Mouse (Mus musculus): ENCODE data around the gene Ano4.
"Not testable (repeated sequence)": the region's sequence is repeated elsewhere in the genome, so short reads cannot be mapped to it uniquely, and the experiment has no call there.

The Ano4 gene

DNA sequence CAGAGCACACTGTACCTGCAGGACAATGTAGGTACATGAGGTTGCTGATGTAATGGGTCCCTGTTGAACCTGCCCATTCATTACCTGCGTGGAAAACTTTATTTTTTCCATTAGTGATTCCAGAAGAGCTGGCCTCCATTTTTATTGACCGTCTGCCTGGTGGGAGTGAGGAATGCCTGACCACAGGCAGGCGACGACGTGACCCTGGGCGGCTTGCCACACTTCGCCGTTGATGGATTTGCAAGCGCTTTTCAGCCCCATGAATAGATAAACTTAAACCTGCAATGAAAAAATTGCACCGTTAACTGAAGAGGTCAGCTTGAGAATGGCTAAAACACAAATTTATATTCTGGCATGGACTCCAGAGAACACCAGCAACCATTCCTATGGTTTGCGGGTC is 195.4 kb downstream of the Ano4 start:
- no peak for DNase-seq (ENCODE audit: low read depth, low spot score)

DNA sequence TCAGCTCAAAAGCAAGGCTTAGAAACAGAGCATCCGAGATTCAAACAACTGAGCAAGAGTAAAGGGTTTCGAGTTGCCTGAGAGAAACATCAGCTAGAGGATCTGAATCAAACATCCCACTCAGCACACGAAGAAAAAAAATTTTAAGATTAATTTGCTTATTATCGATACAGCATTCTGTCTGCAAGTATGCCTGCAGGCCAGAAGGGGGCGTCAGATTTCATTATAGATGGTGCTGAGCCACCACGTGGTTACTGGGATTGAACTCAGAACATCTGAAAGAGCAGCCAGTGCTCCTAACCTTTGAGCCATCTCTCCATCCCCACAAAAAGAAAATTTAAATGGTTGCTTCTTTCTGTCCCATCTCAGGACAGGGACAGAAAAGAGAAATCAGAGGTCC is 223.2 kb downstream of the Ano4 start:
- DNase-seq (ENCODE audit: low read depth, low spot score): no peak

DNA sequence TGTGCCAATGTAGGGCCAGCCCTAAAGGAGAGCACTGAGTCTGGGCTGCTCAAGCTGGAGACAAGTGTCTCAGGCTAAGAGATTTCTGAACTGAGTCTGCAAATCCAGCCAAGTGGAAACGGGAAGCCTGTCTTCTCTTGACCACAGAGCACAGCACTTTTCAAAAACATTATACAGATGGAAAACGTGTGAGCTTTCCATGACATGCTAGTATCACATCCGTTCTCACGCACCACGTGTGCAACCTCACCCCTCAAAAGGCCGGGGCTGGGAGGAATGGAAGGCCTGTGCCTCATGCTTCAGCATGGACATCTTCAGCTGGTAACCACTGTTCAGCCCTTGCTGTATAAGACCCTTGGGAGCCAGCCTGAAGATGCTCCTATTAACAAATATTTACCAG is 230.2 kb downstream of the Ano4 start:
- DNase-seq (ENCODE audit: low read depth, low spot score): no peak

DNA sequence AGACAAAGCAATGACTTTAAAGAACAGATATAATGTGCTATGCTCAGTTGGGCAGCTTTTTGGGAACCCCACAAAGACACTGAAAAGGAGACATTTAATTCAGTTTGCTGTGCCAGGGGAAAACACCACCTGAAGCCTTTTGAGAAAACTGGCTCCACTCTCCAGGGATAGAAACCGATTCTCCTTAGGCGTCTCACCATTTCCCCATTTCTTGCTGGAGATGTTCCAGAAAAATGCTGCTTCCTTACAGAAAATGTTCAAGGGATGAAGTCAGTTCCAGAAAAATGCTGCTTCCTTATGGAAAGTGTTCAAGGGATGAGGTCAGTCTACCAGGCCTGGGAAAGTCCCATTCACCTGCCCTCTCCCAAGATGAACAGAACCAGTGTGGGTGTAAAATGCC is 233.1 kb downstream of the Ano4 start:
- DNase-seq (ENCODE audit: low read depth, low spot score): no peak

DNA sequence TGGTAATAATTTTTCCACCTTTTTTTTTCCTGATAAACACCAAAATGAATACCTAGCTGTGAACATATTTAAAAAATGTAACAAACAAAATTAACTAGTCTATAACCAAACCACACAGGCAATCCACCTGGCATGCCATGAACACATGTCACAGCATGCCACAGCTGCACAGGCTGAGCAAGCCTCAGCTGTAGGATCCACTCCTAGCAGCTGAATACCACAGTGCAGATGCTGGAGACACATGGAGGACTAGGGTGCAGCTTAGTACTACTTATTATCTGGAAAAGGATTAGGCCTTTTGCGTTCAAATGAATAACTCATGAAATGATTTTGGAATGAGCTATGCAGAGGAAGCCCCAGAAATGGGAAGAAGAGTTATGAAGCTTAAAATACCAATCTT is 233.6 kb downstream of the Ano4 start:
- DNase-seq (ENCODE audit: low read depth, low spot score): no peak

DNA sequence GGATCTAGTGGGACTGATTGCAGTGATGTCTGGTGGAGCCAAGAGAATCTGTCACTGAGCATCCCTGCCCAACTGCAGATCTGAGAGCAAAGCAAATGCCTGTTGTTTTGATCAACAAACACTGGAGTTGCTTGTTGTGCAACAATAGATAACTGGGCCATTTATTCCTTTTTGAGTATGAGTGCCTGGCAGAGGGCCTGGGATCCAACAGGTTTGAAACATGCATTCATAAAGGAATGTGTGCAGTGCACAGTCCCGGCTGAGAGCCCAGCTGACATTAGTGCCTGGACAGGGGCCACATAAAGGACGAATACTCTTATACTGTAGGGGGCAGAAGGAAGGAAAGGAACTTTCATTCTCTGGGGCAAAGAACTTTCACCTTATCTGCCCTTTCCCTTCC is 241.0 kb downstream of the Ano4 start:
- no peak for DNase-seq (ENCODE audit: low read depth, low spot score)

DNA sequence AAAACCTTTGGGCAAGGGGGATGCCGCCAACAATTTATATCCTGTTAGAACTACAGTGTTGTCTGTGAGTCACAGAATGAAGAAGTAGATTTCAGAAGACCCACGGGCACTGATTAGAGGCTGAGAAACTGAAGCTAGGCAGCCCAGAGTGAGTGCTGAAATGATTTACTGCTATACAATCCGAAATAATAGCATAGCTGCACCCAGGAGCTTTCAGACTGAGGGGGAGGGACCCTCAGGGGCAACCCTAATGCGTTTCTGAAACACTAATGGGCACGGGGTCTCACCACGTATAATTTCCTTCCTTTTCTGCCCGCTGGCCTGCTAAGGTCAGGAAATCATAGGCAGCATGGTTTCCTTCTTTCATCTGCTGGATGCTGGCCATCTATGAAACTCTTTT is 242.5 kb downstream of the Ano4 start:
- no peak for DNase-seq (ENCODE audit: low read depth, low spot score)

DNA sequence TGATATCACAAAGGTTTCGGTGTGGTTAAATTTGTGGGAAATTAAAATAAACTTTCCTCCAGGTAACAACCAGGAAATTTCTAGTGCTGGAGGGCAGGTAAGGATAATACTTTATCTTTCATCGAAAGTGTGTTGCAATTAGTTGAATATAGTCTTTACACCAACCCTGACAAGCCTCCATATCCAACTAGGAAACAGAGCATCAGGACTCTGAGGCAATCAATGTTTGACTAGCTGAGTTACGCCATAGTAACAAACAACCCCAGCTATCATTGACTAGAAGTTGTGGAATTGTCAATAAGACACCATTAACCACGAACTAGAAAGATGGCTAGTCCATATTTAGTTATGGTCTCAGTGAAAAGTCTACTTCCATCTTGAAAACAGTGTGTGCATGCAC is 246.4 kb downstream of the Ano4 start:
- no peak for DNase-seq (ENCODE audit: low read depth, low spot score)

DNA sequence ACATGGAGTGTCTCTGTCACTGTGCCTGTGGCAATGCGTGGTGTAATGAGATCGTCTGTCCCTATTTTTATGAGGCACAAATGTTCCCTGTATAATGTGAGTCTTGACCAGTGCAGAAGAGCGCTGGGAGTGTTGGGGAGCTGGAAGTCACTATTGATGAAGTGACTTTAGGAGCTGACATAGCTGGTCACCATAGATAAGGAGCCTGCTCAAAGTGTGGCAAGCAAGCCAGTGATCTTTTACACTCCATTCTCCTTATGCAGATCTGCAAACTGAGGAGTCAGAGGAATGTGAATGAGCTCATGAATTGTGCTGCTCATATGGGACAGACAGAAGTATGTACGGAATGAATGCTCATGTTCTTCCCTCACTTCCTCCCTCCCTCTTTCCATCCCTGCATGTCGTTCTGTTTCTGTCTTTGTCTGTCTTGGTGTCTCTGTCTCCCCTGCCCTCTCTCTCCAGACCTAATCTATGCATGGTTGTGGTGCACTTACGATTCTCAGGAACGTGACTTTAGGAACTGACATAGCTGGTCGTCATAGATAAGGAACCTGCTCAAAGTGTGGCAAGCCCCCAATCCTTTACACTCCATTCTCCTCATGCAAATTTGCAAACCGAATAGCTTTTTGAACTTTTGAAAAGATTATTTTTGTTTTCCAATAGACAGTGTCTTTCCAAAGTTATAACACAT is 252.1 kb downstream of the Ano4 start:
- peak; percentile 6 for DNase-seq (ENCODE audit: low read depth, low spot score)

DNA sequence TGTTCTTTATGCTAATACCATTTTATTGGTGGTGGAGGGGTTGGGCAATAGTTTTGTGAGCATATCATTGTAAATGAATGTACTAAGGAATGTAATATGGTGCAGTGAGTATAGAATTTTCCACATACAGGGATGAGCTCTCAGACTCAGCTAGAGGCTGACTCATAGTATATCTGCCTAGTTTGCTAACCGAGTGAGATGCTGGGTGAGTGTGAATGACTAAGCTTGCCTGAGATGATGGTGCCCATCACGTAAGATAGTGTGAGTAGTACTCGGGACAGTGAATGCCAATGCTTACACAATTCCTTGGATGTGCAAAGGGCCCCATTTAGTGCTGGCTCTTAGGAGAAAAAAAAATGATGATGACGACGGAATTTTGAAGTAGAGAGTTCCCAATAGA is 267.1 kb downstream of the Ano4 start:
- no peak for DNase-seq (ENCODE audit: low read depth, low spot score)

DNA sequence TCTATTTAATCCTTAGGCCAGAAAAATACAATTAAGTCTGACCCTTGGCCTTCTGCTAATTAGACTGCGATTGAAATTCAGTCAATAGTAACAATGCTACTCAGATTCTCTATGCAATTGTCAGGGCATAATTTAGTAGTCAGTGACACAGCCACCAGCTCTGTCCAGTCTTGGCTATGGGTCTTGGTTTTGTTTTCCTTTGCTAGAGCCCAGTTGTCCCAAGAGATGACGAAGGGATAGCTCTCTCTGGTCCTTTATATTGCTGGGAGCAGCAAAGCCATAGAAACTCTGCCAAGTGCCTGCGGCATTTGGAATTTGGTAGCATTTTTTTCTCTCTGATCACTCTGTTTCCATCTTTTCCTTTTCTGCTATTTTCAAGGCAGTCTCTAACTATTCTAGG is 288.7 kb downstream of the Ano4 start:
- DNase-seq (ENCODE audit: low read depth, low spot score): no peak

DNA sequence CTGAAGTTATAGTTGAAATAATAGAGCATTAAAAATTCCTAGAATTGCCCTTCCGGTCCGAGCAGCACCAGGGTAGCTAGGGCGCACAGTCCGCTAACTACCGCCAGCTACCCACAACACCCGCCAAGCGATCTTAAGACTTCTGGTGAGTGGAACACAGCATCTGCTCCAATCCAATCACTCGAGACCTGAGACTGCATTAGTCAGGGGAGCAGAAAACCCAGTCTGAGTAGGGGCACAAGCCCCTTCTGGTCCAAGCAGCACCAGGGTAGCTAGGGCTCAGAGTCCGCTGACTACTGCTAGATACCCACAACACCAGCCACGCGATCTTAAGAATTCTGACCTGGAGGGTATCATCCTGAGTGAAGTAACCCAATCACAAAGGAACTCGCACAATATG is 299.6 kb downstream of the Ano4 start:
- not testable (repeated sequence) for DNase-seq (ENCODE audit: low read depth, low spot score)

DNA sequence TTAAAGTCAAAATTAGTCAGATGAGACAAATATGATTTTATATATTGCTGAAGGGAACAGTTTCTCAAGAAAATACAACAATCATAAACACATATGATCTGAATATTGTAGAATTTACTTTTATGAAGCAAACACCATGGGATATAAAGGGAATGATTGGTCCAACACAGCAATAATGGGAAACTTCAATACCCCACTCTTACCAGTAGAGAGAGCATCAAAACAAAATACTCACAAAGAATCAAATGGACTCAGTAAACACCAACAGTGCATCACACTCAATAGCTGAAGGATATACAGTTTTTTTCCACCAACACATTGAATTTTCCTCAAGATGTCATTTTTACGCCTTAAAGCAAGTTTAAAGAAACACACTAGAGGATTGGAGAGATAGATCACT is 300.4 kb downstream of the Ano4 start:
- DNase-seq (ENCODE audit: low read depth, low spot score): no peak

DNA sequence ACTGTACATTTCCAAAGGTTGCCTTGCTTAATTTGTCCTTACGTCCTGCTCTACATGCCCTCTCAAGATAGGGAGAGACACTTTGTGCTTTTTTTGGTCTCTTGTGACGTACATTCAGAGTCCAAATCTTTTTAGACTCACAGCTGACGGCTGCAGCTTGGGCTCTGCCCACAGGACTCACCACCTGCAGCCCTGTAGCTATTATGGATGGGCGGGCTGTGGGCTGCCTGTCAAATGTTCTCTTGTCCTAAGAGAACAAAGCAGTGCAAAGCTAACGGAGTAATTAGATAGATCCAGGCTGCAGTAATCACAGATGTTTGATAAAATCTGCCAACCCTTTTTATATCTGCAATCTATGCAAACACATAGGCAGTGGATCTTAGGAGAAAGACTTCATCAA is 325.6 kb downstream of the Ano4 start:
- DNase-seq (ENCODE audit: low read depth, low spot score): no peak

DNA sequence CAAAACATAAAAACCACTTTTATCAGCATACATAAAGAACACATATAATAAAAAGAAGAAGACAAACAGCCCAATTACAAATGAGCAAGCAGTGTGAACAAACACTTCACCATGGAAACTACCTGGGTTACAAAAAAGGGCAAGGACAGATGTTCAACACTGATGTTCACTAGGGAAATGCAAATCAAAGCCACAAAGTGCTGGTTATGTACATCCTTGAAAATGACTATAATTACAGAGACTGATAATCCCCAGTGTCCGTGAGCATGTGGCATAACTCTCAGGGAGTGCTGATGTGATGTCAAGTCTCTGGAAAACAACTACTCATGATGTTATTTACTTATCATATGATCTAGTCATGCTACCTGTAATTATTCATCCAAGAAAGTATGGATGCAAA is 336.3 kb downstream of the Ano4 start:
- no peak for DNase-seq (ENCODE audit: low read depth, low spot score)

DNA sequence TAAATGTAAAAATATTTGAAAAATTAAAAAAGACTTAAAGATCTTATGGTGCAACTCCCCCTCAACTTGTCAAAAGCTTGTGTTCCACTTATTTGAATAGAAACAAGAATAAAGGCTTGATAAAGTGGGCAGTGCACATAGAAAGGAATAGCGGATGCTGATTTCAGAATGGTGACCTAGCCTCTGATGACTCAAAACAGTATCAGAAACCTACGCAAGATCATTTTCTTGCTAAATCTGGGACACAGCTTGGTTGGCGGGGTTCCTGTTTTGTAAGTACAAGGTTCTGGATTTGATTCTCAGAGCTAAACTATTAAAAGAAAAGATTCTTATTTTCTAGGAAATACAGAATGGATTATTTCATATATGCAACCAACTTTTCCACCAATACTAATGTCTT is 340.0 kb downstream of the Ano4 start:
- no peak for DNase-seq (ENCODE audit: low read depth, low spot score)

DNA sequence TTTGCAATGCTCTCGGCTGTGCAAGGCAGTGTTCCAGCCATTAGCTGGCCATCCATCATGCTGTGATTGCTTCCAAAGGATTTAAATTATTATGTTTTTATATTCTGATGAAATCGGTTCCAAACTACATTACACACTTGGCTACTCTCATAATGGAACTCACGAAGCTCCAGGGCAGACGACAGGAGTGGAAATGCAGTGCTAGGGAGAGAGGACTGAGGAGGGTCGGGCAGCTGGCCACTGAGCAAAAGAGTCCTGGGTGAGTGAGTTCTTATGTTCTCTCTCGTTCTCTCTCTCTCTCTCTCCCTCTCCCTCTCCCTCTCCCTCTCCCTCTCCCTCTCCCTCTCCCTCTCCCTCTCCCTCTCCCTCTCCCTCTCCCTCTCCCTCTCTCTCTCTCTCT is 357.6 kb downstream of the Ano4 start:
- DNase-seq (ENCODE audit: low read depth, low spot score): no peak

DNA sequence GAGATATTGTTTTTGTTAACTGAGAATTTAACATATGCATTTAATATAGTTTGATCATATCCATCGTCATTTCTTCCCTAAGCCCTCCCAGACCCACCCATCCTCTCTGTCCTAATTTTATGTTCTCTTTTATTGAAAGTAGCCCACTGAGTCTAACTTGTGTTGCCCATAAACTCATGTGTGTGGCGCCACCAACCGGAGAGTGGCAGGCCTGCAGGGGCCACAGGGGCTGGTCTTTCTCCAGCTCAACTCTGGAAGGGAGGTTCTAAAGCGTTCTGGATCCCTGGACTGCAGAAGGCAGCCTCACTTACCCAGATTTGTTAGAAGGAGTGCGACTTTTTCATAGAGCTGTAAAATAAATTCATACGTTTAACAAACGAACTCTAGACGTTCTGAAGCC is 361.1 kb downstream of the Ano4 start:
- no peak for DNase-seq (ENCODE audit: low read depth, low spot score)

DNA sequence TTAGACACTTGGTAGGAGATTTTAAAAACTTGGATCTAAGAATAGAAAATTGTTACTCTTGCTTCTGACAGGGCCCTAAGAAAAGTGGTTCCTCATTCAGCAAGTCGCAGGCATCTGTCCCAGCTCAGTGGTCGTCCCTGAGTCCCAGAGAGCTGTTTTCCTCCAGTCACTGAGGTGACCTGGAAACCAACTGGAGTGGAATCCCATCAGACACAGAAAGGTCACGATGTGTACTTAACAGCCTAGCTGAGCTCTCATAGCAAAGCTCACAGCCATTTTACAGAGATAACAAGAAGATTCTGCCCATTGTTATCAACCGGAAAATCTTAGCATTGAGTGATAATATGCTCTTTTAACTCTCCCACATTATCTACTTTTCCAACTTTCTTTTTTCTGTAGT is 365.1 kb downstream of the Ano4 start:
- no peak for DNase-seq (ENCODE audit: low read depth, low spot score)

DNA sequence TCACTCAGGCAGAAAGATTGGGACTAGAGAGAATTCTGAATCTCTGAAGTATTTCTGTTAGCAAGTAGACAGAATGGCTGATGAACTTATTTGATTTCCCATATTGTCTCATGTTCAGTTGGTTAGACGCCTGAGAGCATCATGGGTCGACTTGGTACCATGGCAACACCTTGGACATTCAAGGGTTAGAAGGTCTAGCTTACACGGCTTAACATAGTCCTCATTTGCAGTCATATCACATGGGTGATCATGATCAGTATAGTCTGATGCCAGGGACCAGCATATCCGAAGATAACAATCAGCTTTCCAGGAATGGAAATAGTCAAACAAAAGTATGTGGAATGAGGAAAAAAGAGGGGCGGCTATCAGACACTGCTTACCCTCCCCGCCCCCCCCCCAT is 365.6 kb downstream of the Ano4 start:
- DNase-seq (ENCODE audit: low read depth, low spot score): no peak

DNA sequence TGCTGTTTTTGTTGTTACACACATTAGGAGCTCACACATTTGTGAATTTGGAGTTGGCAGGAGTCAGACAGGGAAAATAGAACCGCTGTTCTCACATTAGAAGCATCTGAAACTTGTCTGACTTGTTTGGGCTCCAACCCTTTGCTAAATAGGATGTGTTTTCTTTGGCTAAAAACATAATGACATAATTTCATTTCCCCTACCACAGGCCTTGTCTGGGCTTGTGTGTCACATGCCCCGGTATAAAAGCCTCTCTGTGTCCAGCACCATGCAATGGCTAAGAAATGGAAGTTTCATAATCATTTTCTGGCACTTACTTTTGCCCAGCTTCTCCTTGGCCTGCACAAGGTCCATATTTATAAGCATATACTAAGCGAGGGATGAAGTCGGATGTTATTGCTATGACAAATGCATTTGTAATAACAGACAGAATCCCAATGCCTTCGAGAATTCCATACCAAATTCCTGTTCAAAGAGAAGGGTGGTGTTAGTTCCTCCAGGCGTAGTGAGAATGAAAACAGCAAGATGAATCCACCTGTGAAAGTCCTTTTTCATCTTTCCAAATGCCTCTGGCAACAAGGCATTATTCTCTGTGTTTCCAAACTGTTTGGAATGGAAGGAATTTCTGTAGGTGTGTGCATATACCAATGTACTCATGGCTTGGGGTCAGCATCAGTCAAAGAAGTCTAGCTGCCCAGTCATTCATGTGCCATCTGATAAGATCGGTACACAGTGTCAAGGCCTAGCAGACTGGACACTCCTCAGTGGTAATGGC is 373.4 kb downstream of the Ano4 start:
- DNase-seq (ENCODE audit: low read depth, low spot score): no peak

DNA sequence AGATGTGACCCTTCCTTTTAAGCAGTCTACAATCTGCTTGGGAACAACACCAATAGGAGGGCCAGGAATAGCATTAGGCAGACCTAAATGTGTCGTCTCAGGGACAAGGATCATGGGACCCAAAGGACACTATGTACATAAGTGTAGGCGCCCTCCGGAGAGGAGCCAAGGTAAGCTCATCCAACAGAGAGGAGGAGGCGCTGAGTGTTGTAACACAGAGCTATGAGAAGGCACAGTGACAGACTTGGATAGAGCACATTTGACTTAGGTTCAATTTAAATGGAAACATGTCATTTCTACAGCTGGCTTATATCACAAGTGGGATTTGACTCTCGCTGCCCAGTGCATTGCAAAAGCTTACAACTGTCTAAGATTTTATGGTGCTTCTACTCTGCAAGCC is 376.0 kb downstream of the Ano4 start:
- no peak for DNase-seq (ENCODE audit: low read depth, low spot score)

DNA sequence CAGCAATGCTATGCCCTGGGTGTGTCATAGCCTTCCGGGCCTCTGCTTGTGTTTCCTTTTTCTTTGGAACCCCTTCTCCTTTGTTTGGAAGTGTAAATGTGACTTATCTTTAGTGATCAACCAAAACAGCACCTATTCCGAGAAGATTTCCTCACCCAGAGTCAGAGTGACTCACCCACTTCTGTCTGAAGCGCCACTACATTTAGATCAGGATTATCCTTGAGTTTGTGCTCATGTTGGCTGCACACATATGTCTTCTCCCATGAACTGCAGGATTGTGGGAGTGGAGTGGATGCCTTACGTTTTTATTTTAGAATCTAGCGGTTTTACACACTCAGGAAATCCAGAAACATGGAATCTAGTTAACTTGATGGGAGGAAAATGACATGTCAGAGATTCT is 383.8 kb downstream of the Ano4 start:
- DNase-seq (ENCODE audit: low read depth, low spot score): no peak

DNA sequence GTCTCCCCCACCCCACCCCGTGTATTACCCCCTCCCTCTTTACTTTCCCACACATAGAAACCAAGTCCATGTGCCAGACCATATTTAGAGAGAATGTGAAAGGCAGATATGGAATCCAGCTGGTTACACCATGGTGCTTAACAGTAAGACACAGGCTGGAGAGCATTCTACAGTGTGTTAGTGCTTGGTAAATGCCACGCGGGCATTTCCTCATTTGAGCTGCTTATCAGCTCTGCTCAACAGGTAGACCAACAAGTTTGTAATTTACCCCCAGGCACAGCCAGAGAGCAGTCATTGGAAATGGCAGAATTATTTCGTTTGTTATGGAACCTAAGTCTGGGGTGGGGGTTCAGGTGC is 394.3 kb downstream of the Ano4 start:
- DNase-seq (ENCODE audit: low read depth, low spot score): no peak
